13 mouse cellular contexts compared by ENCODE assay signal in the genomic region with DNA sequence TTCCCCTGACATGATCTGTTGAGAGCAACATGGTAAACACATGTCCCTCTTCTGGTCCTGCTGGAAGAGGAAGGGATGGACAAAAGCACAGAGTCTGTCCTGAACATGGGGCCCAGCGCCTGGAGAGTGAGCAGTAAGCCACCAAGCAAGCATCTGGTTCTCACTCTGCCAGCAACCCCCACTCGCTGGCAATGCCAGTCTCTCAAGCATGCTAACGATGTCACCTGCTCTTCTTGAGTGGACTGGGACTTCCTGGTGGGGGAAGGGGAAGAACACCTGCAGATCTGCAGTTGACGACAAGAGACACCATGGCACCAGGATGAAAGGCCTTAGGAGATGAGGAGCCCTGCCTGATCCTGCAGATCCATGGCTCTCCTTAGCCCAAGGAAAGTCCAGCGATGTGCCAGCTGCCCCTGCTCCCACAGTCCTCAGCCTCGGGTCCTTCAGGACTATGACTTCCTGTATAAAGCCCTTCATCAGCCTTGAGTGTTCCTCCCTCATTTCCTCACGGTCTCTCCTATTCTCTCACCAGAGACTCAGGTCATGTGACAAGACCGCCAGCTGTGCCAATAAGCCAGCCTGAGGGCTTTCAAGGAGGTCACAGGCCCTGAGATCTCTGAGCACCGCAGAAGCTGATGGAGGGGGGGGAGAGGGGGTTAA.
A peak's percentile ranks its signal among the peaks of the same experiment; 100 is the strongest.
DNase-seq lines count a peak whose midpoint lies in the region; ATAC-seq lines count a peak whose summit lies in the region.
"Had no signal": no experiment of that assay in that cellular context is flagged by ENCODE, and none has a peak within 500 bp of the region (broad histone marks: within the 10 kb centered on the region; RNA-seq: fewer than 3 reads in every experiment).

No protein-coding gene starts in this region.

- intact Hi-C loops in left cerebral cortex, postnatal 36 days (cut with DNase I) = no loop called here

- ATAC-seq in CD4-positive, CD25-positive, alpha-beta regulatory T cell, adult 4 months = no peak
- ATAC-seq: intestine, postnatal 0 days; Patski had no signal

- peak; percentile 3 for DNase-seq in CD4-positive, CD25-positive, alpha-beta regulatory T cell, adult 2 months (ENCODE audit: low read depth, low spot score)
- DNase-seq in retina, postnatal 1 day = peak; percentile 36
- DNase-seq in retina, embryonic 14.5 days (ENCODE audit: low spot score) = no peak
- DNase-seq in lung, postnatal 4 days = peak; percentile 62 to 84
- DNase-seq in kidney, adult 9 months = no peak
- no peak for DNase-seq in kidney, adult 11 months
- DNase-seq in left cerebral cortex, postnatal 36 days (ENCODE audit: low spot score in 2 of 2) = no peak
- DNase-seq: cerebellum, postnatal 36 days; kidney, postnatal 4 days; right cerebral cortex, postnatal 14 days had no signal

Comparison
In these comparisons a context has a peak if more than half of its experiments do, and no peak if none do; other contexts are left out.
1. DNase-seq: peak in CD4-positive, CD25-positive, alpha-beta regulatory T cell, adult 2 months (single experiment), retina, postnatal 1 day (single experiment) and lung, postnatal 4 days (2 of 2); none in retina, embryonic 14.5 days (single experiment), kidney, adult 9 months (single experiment), kidney, adult 11 months (single experiment) and left cerebral cortex, postnatal 36 days (0 of 2).